Mouse (Mus musculus) urinary bladder, postnatal 0 days (tissue): ENCODE data around the gene Hexa. TPM values are rescaled to one million over a fixed set of nuclear protein-coding genes. Genes with fewer than 3 reads are reported as not detected.

ENCODE experiments used
- polyA plus RNA-seq: library from polyadenylated mRNA; unstranded; fragments of >200 nt; fragmentation: Nextera tagmentation; extraction: Ambion mirVana; gene quantifications from 2 replicates; pipeline ENCODE4 v1.2.1, GENCODE M21; 2015

The Hexa gene
- 59.0 and 62.2 TPM in 2 replicates for polyA plus RNA-seq

DNA sequence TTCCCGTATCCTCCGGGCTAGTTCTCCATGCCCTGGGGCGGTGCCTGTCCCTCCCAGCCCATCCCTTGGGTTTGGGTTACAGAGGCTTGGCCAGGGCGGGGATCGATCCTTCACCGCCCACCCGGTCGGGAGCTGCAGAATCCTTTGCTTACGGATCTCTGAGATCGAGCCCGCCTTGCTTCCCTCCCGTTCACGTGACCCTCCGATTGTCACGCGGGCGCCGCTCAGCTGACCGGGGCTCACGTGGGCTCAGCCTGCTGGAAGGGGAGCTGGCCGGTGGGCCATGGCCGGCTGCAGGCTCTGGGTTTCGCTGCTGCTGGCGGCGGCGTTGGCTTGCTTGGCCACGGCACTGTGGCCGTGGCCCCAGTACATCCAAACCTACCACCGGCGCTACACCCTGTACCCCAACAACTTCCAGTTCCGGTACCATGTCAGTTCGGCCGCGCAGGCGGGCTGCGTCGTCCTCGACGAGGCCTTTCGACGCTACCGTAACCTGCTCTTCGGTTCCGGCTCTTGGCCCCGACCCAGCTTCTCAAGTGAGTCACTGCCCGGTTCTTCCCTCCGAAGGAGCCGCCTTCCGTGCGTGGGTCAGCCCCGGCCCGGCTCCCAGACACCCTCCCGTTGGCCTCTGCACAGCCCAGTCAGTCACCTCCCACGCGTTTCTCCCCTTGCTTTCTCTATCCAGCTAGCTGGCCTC is at the start of gene Hexa, which contains the start of gene Tmem202:
Gene Hexa (plus strand): TSS at position 100 of the 697 bp plus-strand sequence.
Gene Tmem202 (minus strand): TSS at position 407 of the 697 bp plus-strand sequence.

DNA sequence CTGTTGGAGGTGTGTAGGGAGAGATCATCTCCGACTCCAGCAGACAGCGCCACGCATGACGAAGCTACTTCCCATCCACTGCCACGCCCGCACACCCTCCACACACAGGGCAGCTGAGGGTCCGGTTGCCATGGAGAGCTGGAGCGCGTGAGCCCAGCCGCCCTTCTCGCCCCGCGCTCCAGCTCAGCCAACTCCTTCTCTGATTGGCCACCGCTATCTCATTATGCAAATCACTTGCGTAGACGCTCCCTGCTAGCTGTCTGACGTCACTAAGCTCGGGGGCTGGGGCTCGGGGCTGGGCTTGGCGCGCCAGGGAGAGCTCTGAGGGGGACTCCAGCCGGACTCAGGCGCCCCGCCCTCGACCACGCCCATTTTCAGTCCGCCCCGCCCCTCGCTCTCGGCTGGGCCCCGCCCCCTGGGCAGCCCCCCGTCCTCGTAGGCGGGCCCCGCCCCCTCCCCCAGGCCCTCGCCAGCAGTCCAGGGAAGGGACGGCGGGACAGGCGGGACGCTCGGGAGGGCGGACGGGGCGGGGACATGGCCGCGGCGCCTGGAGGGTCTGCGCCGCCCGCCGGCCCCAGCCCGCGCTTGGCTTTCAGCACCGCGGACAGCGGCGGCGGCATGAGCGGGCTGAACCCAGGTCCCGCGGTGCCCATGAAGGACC is 38.6 kb downstream of the Hexa start, which contains the start of gene Celf6:
Gene Celf6 (plus strand): TSS at position 74 of the 661 bp plus-strand sequence.

Other genes with a start within 250 kb of the Hexa start
- 16.3 and 18.7 TPM in 2 replicates for gene Adpgk, start 248.0 kb upstream of the Hexa start, polyA plus RNA-seq
- gene Bbs4, start 186.0 kb upstream of the Hexa start, polyA plus RNA-seq = 6.0 and 6.7 TPM in 2 replicates
- gene Arih1, start 52.9 kb upstream of the Hexa start, polyA plus RNA-seq = 8.3 and 10.1 TPM in 2 replicates
- 0.39 and 1.4 TPM in 2 replicates for gene Tmem202, start 307 bp downstream of the Hexa start, polyA plus RNA-seq
- gene Celf6, start 38.4 kb downstream of the Hexa start, polyA plus RNA-seq = 0.27 and 0.30 TPM in 2 replicates
- 12.8 and 14.4 TPM in 2 replicates for gene Parp6, start 77.7 kb downstream of the Hexa start, polyA plus RNA-seq
- gene Pkm, start 116.8 kb downstream of the Hexa start, polyA plus RNA-seq = 986 and 1,026 TPM in 2 replicates
- 0.41 and 1.3 TPM in 2 replicates for gene Gramd2, start 140.6 kb downstream of the Hexa start, polyA plus RNA-seq
- gene Senp8, start 211.2 kb downstream of the Hexa start, polyA plus RNA-seq = 5.5 and 6.0 TPM in 2 replicates
- gene Myo9a, start 211.4 kb downstream of the Hexa start, polyA plus RNA-seq = 6.1 and 6.7 TPM in 2 replicates